Comparison of ENCODE assay signal across 28 mouse cellular contexts in the genomic region with DNA sequence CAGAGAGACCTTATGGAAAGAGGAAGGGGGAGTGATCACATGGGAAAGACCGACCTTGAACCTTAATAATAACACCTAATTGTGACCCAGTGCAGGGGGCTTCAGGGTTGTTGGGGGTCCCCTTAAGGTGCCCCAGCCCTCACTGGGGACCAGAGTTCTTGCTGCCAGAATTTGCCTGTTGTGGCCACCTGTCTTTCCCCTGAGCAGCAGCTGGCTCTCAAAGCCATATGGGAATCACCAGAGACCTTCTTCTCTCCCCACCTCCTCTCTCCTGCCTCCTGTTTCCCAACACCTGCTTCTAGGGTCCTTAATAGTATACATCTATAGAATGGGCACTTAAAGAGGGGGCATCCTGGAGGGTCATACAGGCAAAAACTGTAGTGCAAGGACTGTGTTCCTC. TPM values are rescaled to one million over a fixed set of nuclear protein-coding genes. Genes with fewer than 3 reads are reported as not detected.
"Had no signal": no experiment of that assay in that cellular context is flagged by ENCODE, and none has a peak within 500 bp of the region (broad histone marks: within the 10 kb centered on the region; RNA-seq: fewer than 3 reads in every experiment).

No protein-coding gene starts in this region.

- H3K36me3 ChIP-seq: embryonic facial prominence, embryonic 10.5 days; embryonic facial prominence, embryonic 12.5 days; embryonic facial prominence, embryonic 13.5 days; embryonic facial prominence, embryonic 15.5 days; forebrain, embryonic 10.5 days; forebrain, embryonic 12.5 days; forebrain, embryonic 15.5 days had no signal

- DNase-seq: cerebellum, adult 8-10 months; cerebellum, adult 9-10 months; cerebellum, adult 9-11 months; cerebellum, postnatal 10 days; cerebellum, postnatal 14 days; cerebellum, postnatal 25 days; cerebellum, postnatal 36 days; embryo, embryonic 11 days; forebrain, postnatal 0 days; gastrocnemius, adult 2 months; gastrocnemius, postnatal 10 days; gastrocnemius, postnatal 14 days; gastrocnemius, postnatal 25 days; gastrocnemius, postnatal 36 days; heart, adult 11 months; heart, adult 18-20 months; heart, adult 2 months had no signal

- H3K4me2 ChIP-seq: embryonic facial prominence, embryonic 12.5 days; embryonic facial prominence, embryonic 13.5 days; embryonic facial prominence, embryonic 15.5 days; forebrain, embryonic 12.5 days; forebrain, embryonic 13.5 days; forebrain, embryonic 15.5 days had no signal

- H3K4me3 ChIP-seq: embryonic facial prominence, embryonic 10.5 days; embryonic facial prominence, embryonic 12.5 days; embryonic facial prominence, embryonic 13.5 days; embryonic facial prominence, embryonic 15.5 days; erythroblast, embryonic 14.5 days; forebrain, embryonic 10.5 days; forebrain, embryonic 12.5 days; forebrain, embryonic 13.5 days; forebrain, embryonic 15.5 days; gastrocnemius, adult 2 months; heart, adult 2 months had no signal

- H3K27me3 ChIP-seq: embryonic facial prominence, embryonic 15.5 days; forebrain, embryonic 15.5 days had no signal

- H3K9me3 ChIP-seq: embryonic facial prominence, embryonic 10.5 days; embryonic facial prominence, embryonic 12.5 days; embryonic facial prominence, embryonic 13.5 days; embryonic facial prominence, embryonic 15.5 days; forebrain, embryonic 10.5 days; forebrain, embryonic 12.5 days; forebrain, embryonic 13.5 days; forebrain, embryonic 15.5 days had no signal

- H3K27ac ChIP-seq: embryonic facial prominence, embryonic 10.5 days; embryonic facial prominence, embryonic 12.5 days; embryonic facial prominence, embryonic 13.5 days; embryonic facial prominence, embryonic 15.5 days; forebrain, embryonic 10.5 days; forebrain, embryonic 12.5 days; forebrain, embryonic 13.5 days; forebrain, embryonic 15.5 days; gastrocnemius, adult 2 months; heart, adult 2 months had no signal

- ATAC-seq: forebrain, embryonic 13.5 days; forebrain, embryonic 14.5 days; forebrain, embryonic 15.5 days; forebrain, embryonic 16.5 days; forebrain, postnatal 0 days had no signal

- H3K9ac ChIP-seq: embryonic facial prominence, embryonic 12.5 days; embryonic facial prominence, embryonic 13.5 days; embryonic facial prominence, embryonic 15.5 days; forebrain, embryonic 12.5 days; forebrain, embryonic 13.5 days; forebrain, embryonic 15.5 days; forebrain, postnatal 0 days had no signal

RNA-seq across cellular contexts. Expression of a gene that starts 20.7 kb away (rescaled TPM):
- polyA plus RNA-seq: erythroblast, embryonic 14.5 days had no signal
